Comparison of ENCODE assay signal across 9 mouse cellular contexts in genomic region chr11:97670234-97671176, GRCm38 (mm10). TPM values are rescaled to one million over a fixed set of nuclear protein-coding genes. Genes with fewer than 3 reads are reported as not detected.
DNase-seq lines count a peak whose midpoint lies in the region; ATAC-seq and TF ChIP-seq lines count a peak whose summit lies in the region.
"Had no signal": no experiment of that assay in that cellular context is flagged by ENCODE, and none has a peak within 500 bp of the region (broad histone marks: within the 10 kb centered on the region; RNA-seq: fewer than 3 reads in every experiment).

No protein-coding gene starts in this region.

- ATAC-seq in lung, embryonic 14.5 days (ENCODE audit: insufficient read depth) = no peak
- no peak for ATAC-seq in embryonic facial prominence, embryonic 11.5 days (replicated peaks; ENCODE audit: insufficient number of reproducible peaks, low FRiP score, low TSS enrichment, low read depth)
- ATAC-seq in erythroid progenitor cell, adult 5-6 weeks (replicated peaks; ENCODE audit: low FRiP score, poor library complexity, severe bottlenecking) = no peak

- peak overlapping the region; percentile 16; the same call in 1 of the 2 replicates for H3K9ac ChIP-seq in heart, adult 2 months (ENCODE audit: low read depth, low read length)
- H3K9ac ChIP-seq in lung, embryonic 14.5 days = no peak overlapping the region
- no peak overlapping the region for H3K9ac ChIP-seq in embryonic facial prominence, embryonic 11.5 days (replicated peaks; ENCODE audit: low read length)

- no peak overlapping the region; the same call in 1 of the 2 replicates for H3K4me3 ChIP-seq in heart, adult 2 months
- no peak overlapping the region for H3K4me3 ChIP-seq in lung, embryonic 14.5 days (ENCODE audit: low read depth, low read length)
- H3K4me3 ChIP-seq in embryonic facial prominence, embryonic 11.5 days (ENCODE audit: low read depth, low read length) = peak overlapping the region; percentile 6; the same call in 1 of the 2 replicates

- peak; percentile 47 for TF ChIP-seq CTCF in heart, adult 2 months (IDR thresholded peaks at IDR 0.05)
- peak; percentile 25; the same call in 1 of the 2 replicates for TF ChIP-seq CTCF in lung, embryonic 14.5 days (IDR thresholded peaks at IDR 0.05; ENCODE audit: low read depth)

- H3K79me2 ChIP-seq in heart, adult 2 months (replicated peaks; ENCODE audit: control insufficient read depth, insufficient read depth, low read length) = no peaks in the 10 kb centered on the region; the same call in 1 of the 2 replicates

- H3K27ac ChIP-seq in heart, adult 2 months = peak overlapping the region; percentile 70
- peak overlapping the region; percentile 67; the same call in 1 of the 2 replicates for H3K27ac ChIP-seq in lung, embryonic 14.5 days (ENCODE audit: low read depth)
- no peak overlapping the region for H3K27ac ChIP-seq in embryonic facial prominence, embryonic 11.5 days (replicated peaks; ENCODE audit: low read depth, low read length)

- intact Hi-C loops in heart, adult 2 months (cut with DNase I) = no loop called here

- H3K4me2 ChIP-seq in lung, embryonic 14.5 days = 0 out of 2 replicates have a peak overlapping the region, but pooled peaks have one; percentile 33
- no peak overlapping the region for H3K4me2 ChIP-seq in embryonic facial prominence, embryonic 11.5 days (ENCODE audit: low read depth, low read length)

- TF ChIP-seq EP300 in heart, adult 2 months (IDR thresholded peaks at IDR 0.05; ENCODE audit: insufficient read depth, low read depth, low read length) = no peak

- no peak for DNase-seq in heart, adult 2 months
- no peak for DNase-seq in heart, adult 8-10 months (ENCODE audit: low spot score)
- no peak for DNase-seq in lung, embryonic 14.5 days
- no peak for DNase-seq in lung, postnatal 25 days (ENCODE audit: low spot score)
- no peak for DNase-seq in embryonic facial prominence, embryonic 11.5 days (ENCODE audit: low spot score)
- peak; percentile 55 for DNase-seq in heart, postnatal 4 days
- no peak for DNase-seq in spleen, postnatal 4 days (ENCODE audit: low spot score in 2 of 2)
- DNase-seq: right cerebral cortex, postnatal 4 days had no signal

- H3K4me1 ChIP-seq in heart, adult 2 months (ENCODE audit: control insufficient read depth, insufficient read depth, low read length) = no peaks in the 10 kb centered on the region; the same call in 1 of the 2 replicates
- peaks cover 13% of the 10 kb centered on the region for H3K4me1 ChIP-seq in lung, embryonic 14.5 days (ENCODE audit: insufficient read depth)
- H3K4me1 ChIP-seq in embryonic facial prominence, embryonic 11.5 days (ENCODE audit: control insufficient read depth, insufficient read depth, low read length) = no peaks in the 10 kb centered on the region; the same call in none of the 2 replicates

- TF ChIP-seq POLR2A in heart, adult 2 months (IDR thresholded peaks at IDR 0.05; ENCODE audit: insufficient read depth, low read depth, low read length) = no peak

- no peaks in the 10 kb centered on the region for H3K27me3 ChIP-seq in heart, adult 2 months (ENCODE audit: control insufficient read depth, insufficient read depth, low read length)
- no peaks in the 10 kb centered on the region for H3K27me3 ChIP-seq in lung, embryonic 14.5 days (ENCODE audit: insufficient read depth, low read length)
- no peaks in the 10 kb centered on the region for H3K27me3 ChIP-seq in embryonic facial prominence, embryonic 11.5 days (ENCODE audit: control insufficient read depth, insufficient read depth, low read length)

- 51% methylated on average over 13 of the region's 13 CpGs for WGBS in heart, adult 2 months
- WGBS in lung, embryonic 14.5 days = 38% methylated on average over 13 of the region's 13 CpGs
- 54% methylated on average over 13 of the region's 13 CpGs for WGBS in embryonic facial prominence, embryonic 11.5 days

- H3K9me3 ChIP-seq in lung, embryonic 14.5 days (ENCODE audit: low read depth, low read length) = no peaks in the 10 kb centered on the region
- no peaks in the 10 kb centered on the region for H3K9me3 ChIP-seq in embryonic facial prominence, embryonic 11.5 days (replicated peaks; ENCODE audit: control insufficient read depth, low read length)

- no peaks in the 10 kb centered on the region; the same call in 1 of the 2 replicates for H3K36me3 ChIP-seq in heart, adult 2 months (ENCODE audit: control insufficient read depth, insufficient read depth, low read length)
- peaks cover 93% of the 10 kb centered on the region for H3K36me3 ChIP-seq in lung, embryonic 14.5 days (ENCODE audit: insufficient read depth)
- H3K36me3 ChIP-seq in embryonic facial prominence, embryonic 11.5 days (replicated peaks; ENCODE audit: control insufficient read depth, insufficient read depth, low read depth, low read length) = peaks cover 28% of the 10 kb centered on the region

RNA-seq across cellular contexts. Expression of gene Mllt6, which starts 7.3 kb away (rescaled TPM):
- 10 to 100 TPM; 67.1 to 72.5 TPM for total RNA-seq in heart, adult 2 months (2021)
- 37.9 and 46.2 TPM in 2 replicates for polyA plus RNA-seq in heart, adult 2 months (2012; rRNA removed)
- 10 to 100 TPM; 68.8 to 84.0 (median 69.8) TPM for total RNA-seq in heart, adult 8-10 months (2022)
- polyA plus RNA-seq in lung, embryonic 14.5 days (2014; fragmentation: Nextera tagmentation; extraction: Ambion mirVana) = 5.2 TPM in 2 replicates
- 3.7 and 3.9 TPM in 2 replicates for polyA plus RNA-seq in embryonic facial prominence, embryonic 11.5 days (2014; fragmentation: Nextera tagmentation; extraction: Ambion mirVana)
- 10 to 100 TPM; 50.2 to 51.1 TPM for total RNA-seq in heart, postnatal 4 days (2021)
- 2.1 and 9.7 TPM in 2 replicates for total RNA-seq in erythroid progenitor cell, adult 5-6 weeks (2015; ENCODE audit: low replicate concordance)
- 1.3 and 3.9 TPM in 2 replicates for total RNA-seq in erythroid progenitor cell, adult 5-6 weeks (2017; ENCODE audit: low replicate concordance)

RNA-seq across cellular contexts. Expression of gene Cisd3, which starts 15.1 kb away (rescaled TPM):
- total RNA-seq in heart, adult 2 months (2021) = 100 to 1,000 TPM; 130 to 137 TPM
- polyA plus RNA-seq in heart, adult 2 months (2012; rRNA removed) = 82.7 and 106 TPM in 2 replicates
- 100 to 1,000 TPM; 133 to 158 (median 141) TPM for total RNA-seq in heart, adult 8-10 months (2022)
- 27.1 and 35.3 TPM in 2 replicates for polyA plus RNA-seq in lung, embryonic 14.5 days (2014; fragmentation: Nextera tagmentation; extraction: Ambion mirVana)
- 11.8 TPM in 2 replicates for polyA plus RNA-seq in embryonic facial prominence, embryonic 11.5 days (2014; fragmentation: Nextera tagmentation; extraction: Ambion mirVana)
- 10 to 100 TPM; 96.7 to 98.0 TPM for total RNA-seq in heart, postnatal 4 days (2021)
- total RNA-seq in erythroid progenitor cell, adult 5-6 weeks (2015; ENCODE audit: low replicate concordance) = 6.3 TPM in 1 of 2 replicates, not detected in the other
- total RNA-seq in erythroid progenitor cell, adult 5-6 weeks (2017; ENCODE audit: low replicate concordance) = not detected in 2 replicates

RNA-seq across cellular contexts. Expression of gene Pcgf2, which starts 29.8 kb away (rescaled TPM):
- 1 to 10 TPM; 4.1 to 5.6 TPM for total RNA-seq in heart, adult 2 months (2021)
- polyA plus RNA-seq in heart, adult 2 months (2012; rRNA removed) = 9.5 and 17.8 TPM in 2 replicates
- 1 to 10 TPM; 4.6 to 6.3 (median 5.3) TPM for total RNA-seq in heart, adult 8-10 months (2022)
- 16.0 and 19.7 TPM in 2 replicates for polyA plus RNA-seq in lung, embryonic 14.5 days (2014; fragmentation: Nextera tagmentation; extraction: Ambion mirVana)
- polyA plus RNA-seq in embryonic facial prominence, embryonic 11.5 days (2014; fragmentation: Nextera tagmentation; extraction: Ambion mirVana) = 18.0 and 21.8 TPM in 2 replicates
- total RNA-seq in heart, postnatal 4 days (2021) = 10 to 100 TPM; 31.3 to 31.8 TPM
- total RNA-seq in erythroid progenitor cell, adult 5-6 weeks (2015; ENCODE audit: low replicate concordance) = 5.9 TPM in 1 of 2 replicates, not detected in the other
- total RNA-seq in erythroid progenitor cell, adult 5-6 weeks (2017; ENCODE audit: low replicate concordance) = 2.1 TPM in 1 of 2 replicates, not detected in the other

RNA-seq across cellular contexts. Expression of gene Psmb3, which starts 32.7 kb away (rescaled TPM):
- 100 to 1,000 TPM; 135 to 139 TPM for total RNA-seq in heart, adult 2 months (2021)
- polyA plus RNA-seq in heart, adult 2 months (2012; rRNA removed) = 273 and 314 TPM in 2 replicates
- 100 to 1,000 TPM; 145 to 154 (median 150) TPM for total RNA-seq in heart, adult 8-10 months (2022)
- 496 and 514 TPM in 2 replicates for polyA plus RNA-seq in lung, embryonic 14.5 days (2014; fragmentation: Nextera tagmentation; extraction: Ambion mirVana)
- 476 and 532 TPM in 2 replicates for polyA plus RNA-seq in embryonic facial prominence, embryonic 11.5 days (2014; fragmentation: Nextera tagmentation; extraction: Ambion mirVana)
- total RNA-seq in heart, postnatal 4 days (2021) = 100 to 1,000 TPM; 186 to 196 TPM
- 20.5 and 50.7 TPM in 2 replicates for total RNA-seq in erythroid progenitor cell, adult 5-6 weeks (2015; ENCODE audit: low replicate concordance)
- 7.9 and 45.8 TPM in 2 replicates for total RNA-seq in erythroid progenitor cell, adult 5-6 weeks (2017; ENCODE audit: low replicate concordance)

RNA-seq across cellular contexts. Expression of gene Epop, which starts 41.0 kb away (rescaled TPM):
- total RNA-seq in heart, adult 2 months (2021) = 1 to 10 TPM; 1.4 to 2.6 TPM
- polyA plus RNA-seq in heart, adult 2 months (2012; rRNA removed) = 0.44 and 0.61 TPM in 2 replicates
- total RNA-seq in heart, adult 8-10 months (2022) = 1 to 10 TPM in 3 of 4 experiments, under 1 TPM in 1; 0.92 to 1.7 (median 1.2) TPM
- polyA plus RNA-seq in lung, embryonic 14.5 days (2014; fragmentation: Nextera tagmentation; extraction: Ambion mirVana) = 6.1 and 7.4 TPM in 2 replicates
- polyA plus RNA-seq in embryonic facial prominence, embryonic 11.5 days (2014; fragmentation: Nextera tagmentation; extraction: Ambion mirVana) = 9.0 and 9.7 TPM in 2 replicates
- 1 to 10 TPM; 1.4 TPM for total RNA-seq in heart, postnatal 4 days (2021)
- 1.4 TPM in 1 of 2 replicates, not detected in the other for total RNA-seq in erythroid progenitor cell, adult 5-6 weeks (2015; ENCODE audit: low replicate concordance)
- total RNA-seq in erythroid progenitor cell, adult 5-6 weeks (2017; ENCODE audit: low replicate concordance) = not detected in 2 replicates

Comparison
In these comparisons a context has a peak if more than half of its experiments do, and no peak if none do; other contexts are left out.
1. RNA of gene Pcgf2, which starts 29.8 kb away (total RNA-seq): 31.3 to 31.8 TPM in heart, postnatal 4 days; 4.6 to 6.3 TPM in heart, adult 8-10 months, 2.1 to 5.9 TPM in erythroid progenitor cell, adult 5-6 weeks and 4.1 to 5.6 TPM in heart, adult 2 months; every median in the first group is over 4 times any median in the second.
2. RNA of gene Mllt6, which starts 7.3 kb away (total RNA-seq): 67.1 to 72.5 TPM in heart, adult 2 months, 68.8 to 84.0 TPM in heart, adult 8-10 months and 50.2 to 51.1 TPM in heart, postnatal 4 days; 1.3 to 9.7 TPM in erythroid progenitor cell, adult 5-6 weeks; every median in the first group is over 4 times any median in the second.
3. RNA of gene Cisd3, which starts 15.1 kb away (total RNA-seq): 133 to 158 TPM in heart, adult 8-10 months, 130 to 137 TPM in heart, adult 2 months and 96.7 to 98.0 TPM in heart, postnatal 4 days; 6.3 TPM in erythroid progenitor cell, adult 5-6 weeks; every median in the first group is over 10 times any median in the second.